ENCODE assay signal across 9 mouse cellular contexts in genomic region chr11:57519304-57519703, GRCm38 (mm10). TPM values are rescaled to one million over a fixed set of nuclear protein-coding genes. Genes with fewer than 3 reads are reported as not detected.
DNase-seq lines count a peak whose midpoint lies in the region; ATAC-seq lines count a peak whose summit lies in the region.
"Had no signal": no experiment of that assay in that cellular context is flagged by ENCODE, and none has a peak within 500 bp of the region (broad histone marks: within the 10 kb centered on the region; RNA-seq: fewer than 3 reads in every experiment).

No protein-coding gene starts in this region.

- H3K36me3 ChIP-seq in kidney, embryonic 14.5 days (ENCODE audit: control insufficient read depth, insufficient read depth, low read length) = peaks cover 4% of the 10 kb centered on the region; the same call in 1 of the 2 replicates
- no peaks in the 10 kb centered on the region for H3K36me3 ChIP-seq in hindbrain, embryonic 14.5 days (replicated peaks; ENCODE audit: control insufficient read depth, insufficient read depth)
- peaks cover 16% of the 10 kb centered on the region; the same call in 1 of the 2 replicates for H3K36me3 ChIP-seq in midbrain, embryonic 14.5 days (ENCODE audit: control insufficient read depth, insufficient read depth, low read length)

- ATAC-seq in kidney, embryonic 14.5 days (ENCODE audit: low FRiP score, low TSS enrichment) = no peak
- ATAC-seq in hindbrain, embryonic 14.5 days (ENCODE audit: low FRiP score) = no peak
- no peak for ATAC-seq in midbrain, embryonic 14.5 days (ENCODE audit: low FRiP score, low TSS enrichment)

- no peaks in the 10 kb centered on the region for H3K9me3 ChIP-seq in kidney, embryonic 14.5 days (ENCODE audit: control insufficient read depth, low read length)
- no peaks in the 10 kb centered on the region for H3K9me3 ChIP-seq in hindbrain, embryonic 14.5 days (ENCODE audit: control insufficient read depth, low read length)
- no peaks in the 10 kb centered on the region for H3K9me3 ChIP-seq in midbrain, embryonic 14.5 days (ENCODE audit: control insufficient read depth, low read length)

- WGBS in kidney, embryonic 14.5 days = 73% methylated on average over 5 of the region's 5 CpGs
- WGBS in hindbrain, embryonic 14.5 days = 81% methylated on average over 5 of the region's 5 CpGs
- WGBS in midbrain, embryonic 14.5 days = 79% methylated on average over 5 of the region's 5 CpGs

- peak overlapping the region; percentile 74 for H3K4me3 ChIP-seq in kidney, embryonic 14.5 days (ENCODE audit: low read length)
- H3K4me3 ChIP-seq in brown adipose tissue, adult 24 weeks (ENCODE audit: insufficient read depth, low read depth, low read length) = peak overlapping the region; percentile 38; the same call in 1 of the 2 replicates
- peak overlapping the region; percentile 92 for H3K4me3 ChIP-seq in hindbrain, embryonic 14.5 days (replicated peaks; ENCODE audit: low read length)
- H3K4me3 ChIP-seq in midbrain, embryonic 14.5 days (replicated peaks; ENCODE audit: low read depth, low read length) = peak overlapping the region; percentile 90

- H3K4me2 ChIP-seq in kidney, embryonic 14.5 days (replicated peaks; ENCODE audit: low read depth, low read length) = peak overlapping the region; percentile 40
- peak overlapping the region; percentile 71 for H3K4me2 ChIP-seq in hindbrain, embryonic 14.5 days (replicated peaks)
- peak overlapping the region; percentile 73 for H3K4me2 ChIP-seq in midbrain, embryonic 14.5 days (ENCODE audit: low read length)

- H3K27ac ChIP-seq in kidney, embryonic 14.5 days (ENCODE audit: low read depth, low read length) = no peak overlapping the region
- H3K27ac ChIP-seq in brown adipose tissue, adult 24 weeks (replicated peaks; ENCODE audit: low read depth, low read length) = no peak overlapping the region
- no peak overlapping the region for H3K27ac ChIP-seq in hindbrain, embryonic 14.5 days
- no peak overlapping the region for H3K27ac ChIP-seq in midbrain, embryonic 14.5 days (replicated peaks; ENCODE audit: low read depth, low read length)

- H3K4me1 ChIP-seq in kidney, embryonic 14.5 days (ENCODE audit: control insufficient read depth, insufficient read depth, low read length) = peaks cover 15% of the 10 kb centered on the region
- peaks cover 3% of the 10 kb centered on the region for H3K4me1 ChIP-seq in brown adipose tissue, adult 24 weeks (ENCODE audit: control insufficient read depth, insufficient read depth, insufficient read length, low read length)
- H3K4me1 ChIP-seq in hindbrain, embryonic 14.5 days (replicated peaks; ENCODE audit: control insufficient read depth, insufficient read depth, low read length) = peaks cover 14% of the 10 kb centered on the region
- peaks cover 15% of the 10 kb centered on the region for H3K4me1 ChIP-seq in midbrain, embryonic 14.5 days (ENCODE audit: control insufficient read depth, insufficient read depth, low read length)

- DNase-seq in kidney, adult 9 months = no peak
- no peak for DNase-seq in hindbrain, embryonic 14.5 days (ENCODE audit: low spot score)
- no peak for DNase-seq in midbrain, embryonic 14.5 days
- DNase-seq in adrenal gland, postnatal 36 days = no peak
- no peak for DNase-seq in cerebellum, adult 9-10 months
- no peak for DNase-seq in ovary, postnatal 14 days (ENCODE audit: low spot score)
- DNase-seq: right cerebral cortex, adult 18-20 months had no signal

- no peaks in the 10 kb centered on the region for H3K27me3 ChIP-seq in kidney, embryonic 14.5 days (ENCODE audit: control insufficient read depth, insufficient read depth, low read length)
- no peaks in the 10 kb centered on the region for H3K27me3 ChIP-seq in hindbrain, embryonic 14.5 days (ENCODE audit: control insufficient read depth, insufficient read depth, low read length)
- no peaks in the 10 kb centered on the region for H3K27me3 ChIP-seq in midbrain, embryonic 14.5 days (ENCODE audit: control insufficient read depth, insufficient read depth, low read length)

- H3K9ac ChIP-seq in kidney, embryonic 14.5 days (ENCODE audit: low read depth, low read length) = peak overlapping the region; percentile 81; the same call in 1 of the 2 replicates
- H3K9ac ChIP-seq in hindbrain, embryonic 14.5 days = peak overlapping the region; percentile 91
- peak overlapping the region; percentile 75 for H3K9ac ChIP-seq in midbrain, embryonic 14.5 days (replicated peaks; ENCODE audit: low read length)

RNA-seq across cellular contexts. Expression of gene Mfap3, which starts 0.8 kb away (rescaled TPM):
- polyA plus RNA-seq in kidney, embryonic 14.5 days (2014; fragmentation: Nextera tagmentation; extraction: Ambion mirVana) = 39.6 and 52.6 TPM in 2 replicates
- polyA plus RNA-seq in brown adipose tissue, adult 24 weeks (2012; ENCODE audit: insufficient read depth, insufficient read length, missing spikeins) = 8.6 and 15.9 TPM in 2 replicates
- 63.5 and 66.9 TPM in 2 replicates for polyA plus RNA-seq in hindbrain, embryonic 14.5 days (2014; fragmentation: Nextera tagmentation; extraction: Ambion mirVana)
- polyA plus RNA-seq in midbrain, embryonic 14.5 days (2014; fragmentation: Nextera tagmentation; extraction: Ambion mirVana) = 53.4 and 68.1 TPM in 2 replicates
- 10 to 100 TPM; 25.5 to 29.7 TPM for total RNA-seq in adrenal gland, postnatal 36 days (2021)

RNA-seq across cellular contexts. Expression of gene Fam114a2, which starts 0.9 kb away (rescaled TPM):
- polyA plus RNA-seq in kidney, embryonic 14.5 days (2014; fragmentation: Nextera tagmentation; extraction: Ambion mirVana) = 47.9 and 71.4 TPM in 2 replicates
- polyA plus RNA-seq in brown adipose tissue, adult 24 weeks (2012; ENCODE audit: insufficient read depth, insufficient read length, missing spikeins) = 28.8 and 31.0 TPM in 2 replicates
- 46.5 and 51.8 TPM in 2 replicates for polyA plus RNA-seq in hindbrain, embryonic 14.5 days (2014; fragmentation: Nextera tagmentation; extraction: Ambion mirVana)
- polyA plus RNA-seq in midbrain, embryonic 14.5 days (2014; fragmentation: Nextera tagmentation; extraction: Ambion mirVana) = 62.4 and 70.0 TPM in 2 replicates
- 10 to 100 TPM; 56.8 to 72.0 TPM for total RNA-seq in adrenal gland, postnatal 36 days (2021)

Comparison
In these comparisons a context has a peak if more than half of its experiments do, and no peak if none do; other contexts are left out.
1. H3K4me3 ChIP-seq: peak in every context shown above with its lines; median percentile 92 in hindbrain, embryonic 14.5 days; 90 in midbrain, embryonic 14.5 days; 74 in kidney, embryonic 14.5 days; 38 in brown adipose tissue, adult 24 weeks.